Mouse (Mus musculus): ENCODE measurements around the gene Wiz. TPM values are rescaled to one million over a fixed set of nuclear protein-coding genes. Genes with fewer than 3 reads are reported as not detected.

The Wiz gene
- 24.6 TPM for polyA plus RNA-seq (2015; fragmentation: Illumina TruSeq; extraction: RNeasy Lipid Tissue Mini Kit (QIAGEN cat#74804); ENCODE audit: low read depth, low replicate concordance)

GRCm38 (mm10) chr17:32389101-32389659, at the start of gene Wiz:
TSS of gene Wiz (minus strand) at chr17:32389439.

DNA sequence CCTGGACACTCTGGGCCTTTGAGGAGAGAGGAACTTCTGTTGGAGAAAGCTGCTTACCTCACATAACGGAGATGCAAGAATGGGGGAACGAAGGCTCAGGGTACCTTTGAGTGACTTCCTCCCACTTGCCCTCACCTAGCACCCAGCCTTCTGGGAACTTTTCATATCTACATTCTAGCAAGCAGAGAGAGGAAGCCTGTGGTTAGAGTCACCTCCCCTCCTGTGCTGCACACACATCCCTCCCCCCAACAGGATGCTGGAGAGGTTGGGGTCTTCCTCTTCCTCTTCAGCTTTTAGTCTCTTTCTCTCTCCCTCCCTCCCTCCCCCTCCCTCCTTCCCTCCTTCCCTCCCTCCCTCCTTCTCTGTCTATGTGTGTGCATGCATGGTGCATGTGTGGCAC, 34.8 kb upstream of the Wiz start, which contains the start of gene Pglyrp2:
Pglyrp2 (minus strand) TSS at position 134 of the 400 bp plus-strand sequence.

DNA sequence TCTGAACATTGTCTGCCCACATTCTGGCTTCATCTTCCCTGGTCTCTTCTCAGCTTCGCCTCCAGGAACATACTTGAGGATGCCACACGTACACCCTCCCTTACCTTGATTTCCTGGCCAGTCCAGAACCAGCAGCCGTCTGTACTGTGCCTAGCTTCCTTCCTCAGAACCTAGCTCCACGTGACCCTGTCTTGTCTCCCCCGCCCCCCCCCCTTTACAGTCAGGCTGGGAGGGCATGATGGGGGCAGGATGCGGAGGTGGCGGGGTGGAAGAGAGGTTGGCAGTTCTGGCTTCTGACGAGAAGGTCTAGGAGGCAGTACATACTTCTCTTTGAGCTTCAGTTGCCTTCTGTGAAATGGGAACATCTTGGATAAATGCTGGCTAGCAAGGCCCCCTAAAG, 14.2 kb upstream of the Wiz start, which contains the start of gene Rasal3:
Rasal3 (minus strand) TSS at position 167 of the 400 bp plus-strand sequence.

DNA sequence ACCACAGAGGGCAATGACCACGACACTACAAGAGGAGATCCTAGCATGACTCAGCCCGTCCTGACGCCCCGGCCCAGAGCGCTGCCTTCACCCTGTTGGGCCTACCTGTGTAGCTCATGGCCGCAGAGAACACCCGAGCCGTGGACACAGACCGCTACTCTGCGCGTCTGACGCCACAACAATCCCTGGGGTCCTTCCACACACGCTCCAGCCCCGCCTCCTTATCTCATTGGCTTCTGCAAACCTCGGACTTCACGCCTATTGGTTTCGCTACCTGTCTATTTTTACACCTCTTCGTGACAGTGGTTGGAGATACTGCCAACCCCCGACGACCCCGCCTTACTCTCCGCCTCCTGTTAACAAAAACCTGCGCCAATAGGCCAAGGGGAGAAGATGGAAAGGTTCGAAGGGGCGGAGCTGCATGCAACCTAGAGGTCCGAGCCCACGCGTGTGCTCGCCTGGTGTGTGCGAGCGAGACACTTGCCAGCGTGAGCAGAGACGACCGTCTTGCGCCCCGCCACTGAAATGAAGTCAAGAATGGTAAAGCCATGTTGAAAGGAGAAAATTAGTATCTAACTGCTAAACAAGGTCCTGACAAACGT, 38.8 kb downstream of the Wiz start, which contains the start of gene Akap8l:
Akap8l (minus strand) TSS at position 226 of the 602 bp plus-strand sequence.

DNA sequence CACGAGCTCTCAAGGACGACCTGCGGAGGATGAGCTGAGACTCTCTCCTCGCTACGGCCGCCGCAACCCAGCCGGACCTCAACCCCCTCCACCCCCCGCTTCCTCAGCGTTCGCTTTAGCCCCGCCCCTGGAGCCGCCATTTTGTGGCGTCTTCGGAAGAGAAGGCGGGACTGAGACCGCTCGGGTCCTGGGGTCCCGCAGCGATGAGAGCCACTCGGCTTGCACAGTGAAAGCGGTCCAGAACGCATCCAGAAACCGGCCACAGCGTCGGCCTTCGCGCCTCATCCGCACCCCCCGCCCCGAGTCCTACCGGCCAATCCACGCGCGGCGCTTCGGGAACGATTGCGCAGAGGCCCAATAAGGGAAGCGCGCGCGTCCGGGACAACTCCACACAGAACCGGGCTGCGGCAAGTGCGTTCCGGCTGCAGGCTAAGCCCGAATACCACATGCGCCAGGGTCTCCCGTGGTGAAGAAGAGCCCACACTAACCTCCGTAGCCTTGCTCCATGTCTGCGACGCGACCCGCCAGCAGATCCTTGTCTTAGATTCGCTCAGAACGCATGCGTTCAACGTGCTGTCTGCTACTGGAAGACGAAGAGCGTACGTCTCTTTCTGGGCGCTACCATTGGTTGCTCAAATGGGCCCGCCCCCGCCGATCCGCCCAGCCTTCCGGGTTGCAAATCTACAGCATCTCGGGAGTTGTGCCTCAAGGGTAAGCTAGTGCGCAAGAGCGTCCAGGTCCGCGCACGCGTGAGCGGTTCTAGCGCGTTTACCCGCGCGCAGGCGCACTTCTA, 68.4 kb downstream of the Wiz start, which contains the start of gene Akap8:
Akap8 (minus strand) TSS at position 642 of the 793 bp plus-strand sequence.

Other genes with a start within 250 kb of the Wiz start
- 4.6 TPM for gene Notch3, start 222.6 kb downstream of the Wiz start, polyA plus RNA-seq (2015; fragmentation: Illumina TruSeq; extraction: RNeasy Lipid Tissue Mini Kit (QIAGEN cat#74804); ENCODE audit: low read depth, low replicate concordance)
- gene Ephx3, start 199.9 kb downstream of the Wiz start, polyA plus RNA-seq (2015; fragmentation: Illumina TruSeq; extraction: RNeasy Lipid Tissue Mini Kit (QIAGEN cat#74804); ENCODE audit: low read depth, low replicate concordance), result 0.58 TPM
- 49.3 TPM for gene Brd4, start 104.7 kb downstream of the Wiz start, polyA plus RNA-seq (2015; fragmentation: Illumina TruSeq; extraction: RNeasy Lipid Tissue Mini Kit (QIAGEN cat#74804); ENCODE audit: low read depth, low replicate concordance)
- 65.8 TPM for gene Akap8, start 68.2 kb downstream of the Wiz start, polyA plus RNA-seq (2015; fragmentation: Illumina TruSeq; extraction: RNeasy Lipid Tissue Mini Kit (QIAGEN cat#74804); ENCODE audit: low read depth, low replicate concordance)
- 154 TPM for gene Akap8l, start 38.8 kb downstream of the Wiz start, polyA plus RNA-seq (2015; fragmentation: Illumina TruSeq; extraction: RNeasy Lipid Tissue Mini Kit (QIAGEN cat#74804); ENCODE audit: low read depth, low replicate concordance)
- gene Rasal3, start 14.1 kb upstream of the Wiz start, polyA plus RNA-seq (2015; fragmentation: Illumina TruSeq; extraction: RNeasy Lipid Tissue Mini Kit (QIAGEN cat#74804); ENCODE audit: low read depth, low replicate concordance), result 3.5 TPM
- gene Pglyrp2, start 34.7 kb upstream of the Wiz start, polyA plus RNA-seq (2015; fragmentation: Illumina TruSeq; extraction: RNeasy Lipid Tissue Mini Kit (QIAGEN cat#74804); ENCODE audit: low read depth, low replicate concordance), result not detected
- not detected for gene Cyp4f39, start 63.3 kb upstream of the Wiz start, polyA plus RNA-seq (2015; fragmentation: Illumina TruSeq; extraction: RNeasy Lipid Tissue Mini Kit (QIAGEN cat#74804); ENCODE audit: low read depth, low replicate concordance)
- 4.3 TPM for gene Cyp4f17, start 116.6 kb upstream of the Wiz start, polyA plus RNA-seq (2015; fragmentation: Illumina TruSeq; extraction: RNeasy Lipid Tissue Mini Kit (QIAGEN cat#74804); ENCODE audit: low read depth, low replicate concordance)
- gene Cyp4f16, start 147.1 kb upstream of the Wiz start, polyA plus RNA-seq (2015; fragmentation: Illumina TruSeq; extraction: RNeasy Lipid Tissue Mini Kit (QIAGEN cat#74804); ENCODE audit: low read depth, low replicate concordance), result 5.4 TPM
- not detected for gene Cyp4f37, start 231.9 kb upstream of the Wiz start, polyA plus RNA-seq (2015; fragmentation: Illumina TruSeq; extraction: RNeasy Lipid Tissue Mini Kit (QIAGEN cat#74804); ENCODE audit: low read depth, low replicate concordance)

All from brain, adult 10 weeks (tissue).